Mouse (Mus musculus) small intestine, adult 2 months (tissue): ENCODE data around the gene Lrrn4cl. TPM values are rescaled to one million over a fixed set of nuclear protein-coding genes. Genes with fewer than 3 reads are reported as not detected.

Experiments used
- H3K27ac ChIP-seq: fragments of 200-500 bp; 2 replicates; pipeline ENCODE4 v1.5.1; 2012; ENCODE audit warnings: low read depth, low read length, control low read depth, inconsistent platforms; ENCODE audit not compliant: insufficient read depth
- H3K27me3 ChIP-seq: fragments of 200-500 bp; 2 replicates; pipeline ENCODE4 v1.6.1; 2012; ENCODE audit warnings: mild to moderate bottlenecking, moderate library complexity, low read length, inconsistent platforms; ENCODE audit not compliant: control insufficient read depth, insufficient read depth
- H3K36me3 ChIP-seq: fragments of 200-500 bp; 2 replicates; pipeline ENCODE4 v1.6.1; 2012; ENCODE audit warnings: mild to moderate bottlenecking, low read length, control low read depth, inconsistent platforms; ENCODE audit not compliant: control insufficient read depth, insufficient read depth
- H3K4me1 ChIP-seq: fragments of 200-500 bp; 2 replicates; pipeline ENCODE4 v1.6.1; 2012; ENCODE audit warnings: low read length, inconsistent platforms, mixed read lengths; ENCODE audit not compliant: control insufficient read depth, insufficient read depth, insufficient read length
- H3K4me3 ChIP-seq: fragments of 200-500 bp; 2 replicates; pipeline ENCODE4 v1.5.1; 2012; ENCODE audit warnings: low read depth, mild to moderate bottlenecking, control low read depth, inconsistent platforms, low read length, moderate library complexity
- CTCF ChIP-seq: fragments of 200-500 bp; IDR thresholded peaks from 2 replicates; pipeline ENCODE4 v1.5.1; 2012; ENCODE audit warnings: low read depth, mild to moderate bottlenecking, control low read depth, inconsistent platforms, low read length, moderate library complexity, mixed read lengths; ENCODE audit not compliant: insufficient replicate concordance, insufficient read length; ENCODE audit errors: extremely low read depth
- POLR2A ChIP-seq: fragments of 200-500 bp; IDR thresholded peaks from 2 replicates; pipeline ENCODE4 v1.6.1; 2012; ENCODE audit warnings: low read depth, mild to moderate bottlenecking, control low read depth, inconsistent platforms, low read length, moderate library complexity
- WGBS: fragments of 180-500 bp; shearing (Covaris S2); methylation state at CpG from one replicate; pipeline ENCODE4 v1.1.7; 2018; 5-methylcytosine and 5-hydroxymethylcytosine counted together
- polyA plus RNA-seq: library from polyadenylated mRNA; depleted of rRNA; stranded (reverse); fragments of >200 nt; gene quantifications from 2 replicates; pipeline ENCODE4 v1.2.3, GENCODE M21; 2012; rRNA removed

Lrrn4cl gene
- polyA plus RNA-seq = 0.11 and 0.17 TPM in 2 replicates

DNA sequence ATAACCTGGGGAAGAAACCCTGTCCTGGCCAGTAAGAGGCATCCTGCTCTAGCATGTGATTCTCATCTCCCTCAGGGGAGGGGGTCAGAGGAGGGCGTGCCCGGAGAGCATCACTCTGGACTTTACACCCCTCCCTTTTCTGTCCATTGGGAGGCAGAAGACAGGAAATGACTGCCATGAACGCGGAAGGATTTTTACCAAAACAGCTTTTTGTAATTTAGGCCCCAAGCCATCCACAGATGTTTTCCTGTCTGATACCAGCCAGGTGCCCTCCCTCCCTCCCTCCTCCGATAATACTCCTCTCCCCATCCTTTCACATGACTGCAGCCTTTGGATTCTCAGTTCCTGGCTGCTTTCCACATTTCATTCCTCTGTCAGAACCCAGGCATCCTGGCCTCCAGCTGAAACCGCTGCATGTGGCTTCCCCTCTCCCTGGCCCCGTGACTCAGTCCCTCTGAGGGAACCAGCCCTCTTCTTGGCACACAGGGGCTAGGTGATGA is at the start of gene Lrrn4cl:
Gene Lrrn4cl, plus strand, starts transcription at position 367 of the 500 bp plus-strand sequence.
- H3K27ac ChIP-seq = 0 out of 2 replicates have a peak within 1 kb of the TSS, but pooled peaks have one; percentile 26
- TF ChIP-seq POLR2A = no peak
- TF ChIP-seq CTCF = no peak
- no peaks in the 10 kb centered on the region for H3K4me1 ChIP-seq
- WGBS = 32% methylated on average over 7 of the region's 7 CpGs
- H3K27me3 ChIP-seq = no peaks in the 10 kb centered on the region
- H3K36me3 ChIP-seq = peaks cover 17% of the 10 kb centered on the region
- no peak within 1 kb of the TSS for H3K4me3 ChIP-seq

DNA sequence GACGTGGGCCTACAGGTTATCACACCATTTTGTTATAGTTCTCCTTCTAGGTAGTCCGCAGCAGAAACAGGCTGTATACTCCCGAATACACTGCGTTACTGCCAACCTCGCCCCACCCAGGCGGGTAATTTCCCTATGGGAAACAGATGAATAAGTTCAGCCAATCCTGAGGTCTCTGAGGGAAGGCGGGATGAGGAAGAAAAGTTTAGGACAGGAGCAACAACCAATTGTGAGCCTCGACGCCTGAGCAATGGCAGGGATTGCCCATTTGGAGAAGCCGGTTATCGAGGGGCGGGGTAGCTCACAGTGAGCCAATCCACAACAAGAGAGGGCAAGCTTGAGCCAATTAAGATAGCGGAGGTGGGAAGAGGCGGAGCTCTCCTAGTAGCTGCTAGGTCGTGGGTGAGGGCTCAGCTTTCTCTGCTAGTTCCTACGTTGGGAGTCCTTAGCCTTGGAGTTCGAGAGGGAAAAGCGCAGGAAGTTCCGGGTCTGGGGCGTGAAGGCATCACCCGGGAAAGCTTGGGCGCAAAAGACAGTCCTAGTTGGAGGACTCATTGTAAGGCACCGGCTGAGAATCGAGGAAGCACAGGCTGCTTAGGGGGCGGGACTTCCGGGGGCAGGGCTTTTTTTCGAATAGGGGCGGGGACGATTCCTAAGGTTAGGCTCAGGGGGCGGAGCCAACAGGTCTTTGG is 48.3 kb upstream of the Lrrn4cl start, which contains the start of gene Zbtb3:
Gene Zbtb3, plus strand, starts transcription at position 426 of the 692 bp plus-strand sequence.
- peak within 1 kb of the TSS; percentile 67 for H3K27ac ChIP-seq
- peak within 1 kb of the TSS; percentile 87 for H3K4me3 ChIP-seq
- TF ChIP-seq CTCF = no peak
- peak; percentile 19; the same call in 1 of the 2 replicates for TF ChIP-seq POLR2A
- WGBS = under 1% methylated on average over 30 of the region's 30 CpGs
- peaks cover 5% of the 10 kb centered on the region; the same call in 1 of the 2 replicates for H3K4me1 ChIP-seq
- H3K27me3 ChIP-seq = no peaks in the 10 kb centered on the region
- peaks cover 6% of the 10 kb centered on the region for H3K36me3 ChIP-seq

- Histone ChIP-seq H3K27me3 (no peaks in the 10 kb centered on the region), H3K27ac (no peak overlapping the region), H3K4me1 (peaks cover 3% of the 10 kb centered on the region; the same call in 1 of the 2 replicates), H3K4me3 (no peak overlapping the region), H3K36me3 (peaks cover 9% of the 10 kb centered on the region)
- 86% methylated on average over 9 of the region's 9 CpGs for WGBS
- TF ChIP-seq CTCF (no peak), POLR2A (no peak)
Observed at GRCm38 (mm10) chr19:8803204-8803780, 47.3 kb upstream of the Lrrn4cl start.

- Histone ChIP-seq H3K27ac (no peak overlapping the region), H3K4me3 (no peak overlapping the region), H3K4me1 (peaks cover 3% of the 10 kb centered on the region; the same call in 1 of the 2 replicates), H3K27me3 (no peaks in the 10 kb centered on the region), H3K36me3 (peaks cover 12% of the 10 kb centered on the region)
- TF ChIP-seq POLR2A (no peak), CTCF (no peak)
- WGBS = 84% methylated on average over 11 of the region's 11 CpGs
Observed at GRCm38 (mm10) chr19:8803879-8804660, 46.5 kb upstream of the Lrrn4cl start.

GRCm38 (mm10) chr19:8806810-8807209 is 43.8 kb upstream of the Lrrn4cl start:
- H3K4me3 ChIP-seq = no peak overlapping the region
- peak overlapping the region; percentile 67; the same call in 1 of the 2 replicates for H3K27ac ChIP-seq
- no peak for TF ChIP-seq POLR2A
- TF ChIP-seq CTCF = no peak
- no peaks in the 10 kb centered on the region for H3K27me3 ChIP-seq
- peaks cover 3% of the 10 kb centered on the region; the same call in 1 of the 2 replicates for H3K4me1 ChIP-seq
- peaks cover 28% of the 10 kb centered on the region for H3K36me3 ChIP-seq
- 87% methylated on average over 5 of the region's 5 CpGs for WGBS

DNA sequence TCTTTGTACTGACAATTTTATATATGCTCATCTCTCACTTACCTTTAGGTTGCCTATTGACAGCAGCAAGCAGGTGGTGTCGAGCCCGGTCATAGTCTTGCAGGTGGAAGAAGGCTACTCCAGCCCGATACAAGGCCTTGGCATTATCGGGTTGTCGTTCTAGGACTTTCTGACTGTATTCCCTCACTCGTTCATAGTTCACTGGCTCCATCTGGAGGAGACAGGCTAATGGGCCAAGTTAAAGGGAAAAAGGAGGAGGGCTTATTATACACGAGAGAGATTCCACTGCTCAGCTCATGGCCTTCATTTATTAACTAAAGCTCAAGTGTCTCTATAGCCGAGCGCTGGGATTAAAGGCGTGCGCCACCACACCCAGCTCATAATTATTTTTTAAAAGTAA is 34.8 kb upstream of the Lrrn4cl start:
- Histone ChIP-seq H3K4me3 (no peak overlapping the region), H3K27me3 (no peaks in the 10 kb centered on the region), H3K4me1 (peaks cover 2% of the 10 kb centered on the region; the same call in 1 of the 2 replicates), H3K36me3 (peaks cover 34% of the 10 kb centered on the region), H3K27ac (no peak overlapping the region)
- TF ChIP-seq POLR2A = no peak
- TF ChIP-seq CTCF = no peak
- WGBS = 65% methylated on average over 11 of the region's 11 CpGs
